Mouse (Mus musculus): ENCODE results near the gene Dhx16. TPM values are rescaled to one million over a fixed set of nuclear protein-coding genes. Genes with fewer than 3 reads are reported as not detected.
A peak's percentile ranks its signal among the peaks of the same experiment; 100 is the strongest.

Gene Dhx16
- polyA plus RNA-seq, 1 experiment from 2014 or later: 40.4 TPM

GRCm38 (mm10) chr17:35907609-35908008 lies 28.0 kb downstream of the Dhx16 start:
- H3K9ac ChIP-seq: no peak overlapping the region
- WGBS: 82% methylated on average over 2 of the region's 2 CpGs
- H3K9me3 ChIP-seq: no peaks in the 10 kb centered on the region
- no peak for ATAC-seq (replicated peaks)
- peaks cover 36% of the 10 kb centered on the region for H3K36me3 ChIP-seq (replicated peaks)
- H3K4me2 ChIP-seq: peak overlapping the region; percentile 88; the same call in 1 of the 2 replicates
- no peak overlapping the region for H3K4me3 ChIP-seq
- H3K27me3 ChIP-seq (replicated peaks): no peaks in the 10 kb centered on the region
- peaks cover 31% of the 10 kb centered on the region for H3K4me1 ChIP-seq
- H3K27ac ChIP-seq: no peak overlapping the region

- Histone ChIP-seq H3K4me2 (peak overlapping the region; percentile 88), H3K4me1 (peaks cover 31% of the 10 kb centered on the region), H3K9ac (peak overlapping the region; percentile 90), H3K9me3 (no peaks in the 10 kb centered on the region), H3K27ac (peak overlapping the region; percentile 92), H3K36me3 (replicated peaks) (peaks cover 24% of the 10 kb centered on the region), H3K27me3 (replicated peaks) (no peaks in the 10 kb centered on the region), H3K4me3 (peak overlapping the region; percentile 74)
- WGBS: 24% methylated on average over 20 of the region's 20 CpGs
- ATAC-seq (replicated peaks): peak; percentile 56
Measured at GRCm38 (mm10) chr17:35909186-35909918, 29.7 kb downstream of the Dhx16 start.

- peak; percentile 91 for ATAC-seq (replicated peaks)
- WGBS: 3% methylated on average over 25 of the region's 25 CpGs
Measured at GRCm38 (mm10) chr17:35909919-35910369, 30.3 kb downstream of the Dhx16 start, which contains the start of gene Atat1. Gene Atat1, minus strand, starts transcription at chr17:35910075.

GRCm38 (mm10) chr17:35914975-35915374 lies 35.4 kb downstream of the Dhx16 start:
- Histone ChIP-seq H3K4me2 (peak overlapping the region; percentile 61; the same call in 1 of the 2 replicates), H3K9ac (no peak overlapping the region), H3K4me1 (peaks cover 21% of the 10 kb centered on the region), H3K27me3 (replicated peaks) (no peaks in the 10 kb centered on the region), H3K4me3 (peak overlapping the region; percentile 57; the same call in 1 of the 2 replicates), H3K27ac (no peak overlapping the region), H3K36me3 (replicated peaks) (0 out of 2 replicates have a peak, but pooled peaks cover 5% of the 10 kb centered on the region), H3K9me3 (no peaks in the 10 kb centered on the region)
- ATAC-seq (replicated peaks): no peak
- 88% methylated on average over 6 of the region's 6 CpGs for whole genome bisulfite sequencing

More at GRCm38 (mm10) chr17:35909919-35910369, 30.3 kb downstream of the Dhx16 start, which contains the start of gene Atat1:
- no peaks in the 10 kb centered on the region for H3K9me3 ChIP-seq
- no peaks in the 10 kb centered on the region for H3K27me3 ChIP-seq (replicated peaks)
- H3K9ac ChIP-seq: peak within 1 kb of the TSS; percentile 90
- peak within 1 kb of the TSS; percentile 88 for H3K4me2 ChIP-seq
- peak within 1 kb of the TSS; percentile 74 for H3K4me3 ChIP-seq
- H3K27ac ChIP-seq: peak within 1 kb of the TSS; percentile 92
- peaks cover 33% of the 10 kb centered on the region for H3K4me1 ChIP-seq
- peaks cover 19% of the 10 kb centered on the region for H3K36me3 ChIP-seq (replicated peaks)

- WGBS: 4% methylated on average over 28 of the region's 28 CpGs
- peak overlapping the region; percentile 96 for H3K27ac ChIP-seq
- peak overlapping the region; percentile 61 for H3K4me2 ChIP-seq
- no peak for ATAC-seq (replicated peaks)
- H3K36me3 ChIP-seq (replicated peaks): 0 out of 2 replicates have a peak, but pooled peaks cover 5% of the 10 kb centered on the region
- H3K4me1 ChIP-seq: peaks cover 27% of the 10 kb centered on the region
- H3K9me3 ChIP-seq: no peaks in the 10 kb centered on the region
- H3K4me3 ChIP-seq: peak overlapping the region; percentile 57
- no peaks in the 10 kb centered on the region for H3K27me3 ChIP-seq (replicated peaks)
- H3K9ac ChIP-seq: peak overlapping the region; percentile 52
Measured at GRCm38 (mm10) chr17:35915538-35916296, 36.1 kb downstream of the Dhx16 start.

- peak within 1 kb of the TSS; percentile 96 for H3K27ac ChIP-seq
- 0 out of 2 replicates have a peak, but pooled peaks cover 5% of the 10 kb centered on the region for H3K36me3 ChIP-seq (replicated peaks)
- peak; percentile 93 for ATAC-seq (replicated peaks)
- H3K9ac ChIP-seq: peak within 1 kb of the TSS; percentile 89
- peaks cover 35% of the 10 kb centered on the region for H3K4me1 ChIP-seq
- peak within 1 kb of the TSS; percentile 75 for H3K4me2 ChIP-seq
- H3K4me3 ChIP-seq: peak within 1 kb of the TSS; percentile 57
- H3K27me3 ChIP-seq (replicated peaks): no peaks in the 10 kb centered on the region
- no peaks in the 10 kb centered on the region for H3K9me3 ChIP-seq
- under 1% methylated on average over 83 of the region's 83 CpGs for WGBS
Measured at GRCm38 (mm10) chr17:35916297-35917142, 36.9 kb downstream of the Dhx16 start, which contains the start of the genes Mrps18b and Ppp1r10. Gene Mrps18b, minus strand, starts transcription at chr17:35916389. Gene Ppp1r10, plus strand, starts transcription at chr17:35916434.

- peak overlapping the region; percentile 75 for H3K4me2 ChIP-seq
- H3K9ac ChIP-seq: peak overlapping the region; percentile 89
- under 1% methylated on average over 8 of the region's 8 CpGs for WGBS
Measured at GRCm38 (mm10) chr17:35917143-35917462, 37.5 kb downstream of the Dhx16 start.

GRCm38 (mm10) chr17:35917463-35918251 lies 38.0 kb downstream of the Dhx16 start:
- H3K4me3 ChIP-seq: peak overlapping the region; percentile 57
- H3K27ac ChIP-seq: peak overlapping the region; percentile 96
- peak overlapping the region; percentile 75 for H3K4me2 ChIP-seq
- peak; percentile 4; the same call in 1 of the 2 replicates for ATAC-seq (replicated peaks)
- H3K27me3 ChIP-seq (replicated peaks): no peaks in the 10 kb centered on the region
- WGBS: under 1% methylated on average over 13 of the region's 13 CpGs
- H3K9me3 ChIP-seq: no peaks in the 10 kb centered on the region
- H3K9ac ChIP-seq: peak overlapping the region; percentile 89
- H3K36me3 ChIP-seq (replicated peaks): 0 out of 2 replicates have a peak, but pooled peaks cover 5% of the 10 kb centered on the region
- peaks cover 46% of the 10 kb centered on the region for H3K4me1 ChIP-seq

More at GRCm38 (mm10) chr17:35917143-35917462, 37.5 kb downstream of the Dhx16 start:
- H3K9me3 ChIP-seq: no peaks in the 10 kb centered on the region
- H3K4me3 ChIP-seq: peak overlapping the region; percentile 57
- H3K27ac ChIP-seq: peak overlapping the region; percentile 96
- ATAC-seq (replicated peaks): no peak
- no peaks in the 10 kb centered on the region for H3K27me3 ChIP-seq (replicated peaks)
- H3K4me1 ChIP-seq: peaks cover 40% of the 10 kb centered on the region
- H3K36me3 ChIP-seq (replicated peaks): 0 out of 2 replicates have a peak, but pooled peaks cover 5% of the 10 kb centered on the region

- WGBS: under 1% methylated on average over 11 of the region's 11 CpGs
- ATAC-seq (replicated peaks): no peak
Measured at GRCm38 (mm10) chr17:35918276-35919059, 38.8 kb downstream of the Dhx16 start.

GRCm38 (mm10) chr17:35919060-35919715 lies 39.6 kb downstream of the Dhx16 start:
- Histone ChIP-seq H3K9me3 (no peaks in the 10 kb centered on the region), H3K4me3 (peak overlapping the region; percentile 57), H3K4me2 (peak overlapping the region; percentile 75), H3K27ac (peak overlapping the region; percentile 96), H3K9ac (peak overlapping the region; percentile 53), H3K27me3 (replicated peaks) (no peaks in the 10 kb centered on the region), H3K4me1 (peaks cover 49% of the 10 kb centered on the region), H3K36me3 (replicated peaks) (peaks cover 7% of the 10 kb centered on the region; the same call in 1 of the 2 replicates)
- 5% methylated on average over 7 of the region's 7 CpGs for WGBS
- ATAC-seq (replicated peaks): peak; percentile 46

More at GRCm38 (mm10) chr17:35918276-35919059, 38.8 kb downstream of the Dhx16 start:
- no peaks in the 10 kb centered on the region for H3K9me3 ChIP-seq
- no peaks in the 10 kb centered on the region for H3K36me3 ChIP-seq (replicated peaks)
- H3K4me2 ChIP-seq: peak overlapping the region; percentile 75
- peak overlapping the region; percentile 89 for H3K9ac ChIP-seq
- no peaks in the 10 kb centered on the region for H3K27me3 ChIP-seq (replicated peaks)
- H3K4me1 ChIP-seq: peaks cover 49% of the 10 kb centered on the region
- H3K4me3 ChIP-seq: peak overlapping the region; percentile 57
- H3K27ac ChIP-seq: peak overlapping the region; percentile 96

Measured in midbrain, embryonic 15.5 days (tissue).